Mouse (Mus musculus): Measurements from ENCODE around the gene Adamts12. TPM values are rescaled to one million over a fixed set of nuclear protein-coding genes. Genes with fewer than 3 reads are reported as not detected.

Gene Adamts12
- total and polyA plus RNA-seq, 2 experiments from 2014 or later = 0.58 to 5.4 TPM

DNA sequence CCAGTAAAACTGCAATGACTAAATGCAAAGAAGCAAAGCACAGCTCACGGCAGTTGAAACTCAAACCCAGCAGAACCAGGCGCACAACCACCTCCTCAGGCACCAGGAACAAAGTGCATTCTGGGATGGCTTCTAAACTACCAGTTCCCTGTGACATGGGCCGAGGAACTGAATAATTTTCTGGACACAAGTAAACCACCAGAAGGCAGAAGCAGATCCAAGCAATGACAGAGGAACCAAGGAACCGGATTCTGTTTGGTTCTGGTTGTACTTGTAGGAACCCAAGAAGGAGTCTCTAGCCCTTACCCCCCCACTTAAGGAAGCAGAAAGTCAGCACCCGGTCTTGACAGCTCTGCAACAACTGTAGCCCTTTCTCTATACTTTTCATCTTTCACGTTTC lies 331.8 kb downstream of the Adamts12 start:
- H3K9ac ChIP-seq = no peak overlapping the region
- H3K27me3 ChIP-seq (ENCODE audit: insufficient read depth, low read length) = no peaks in the 10 kb centered on the region
- WGBS = 96% methylated on average over 6 of the region's 6 CpGs
- no peak for TF ChIP-seq CTCF (IDR thresholded peaks at IDR 0.05; ENCODE audit: low read depth)
- peaks cover 9% of the 10 kb centered on the region; the same call in 1 of the 2 replicates for H3K4me1 ChIP-seq (ENCODE audit: insufficient read depth)
- H3K4me2 ChIP-seq (ENCODE audit: low read depth) = no peak overlapping the region
- no peak overlapping the region for H3K4me3 ChIP-seq (ENCODE audit: low read depth, low read length)
- ATAC-seq (no peak), DNase-seq (no peak)
- no peak overlapping the region for H3K27ac ChIP-seq (ENCODE audit: low read depth, low read length)
- peaks cover 31% of the 10 kb centered on the region for H3K36me3 ChIP-seq (ENCODE audit: insufficient read depth)
- H3K9me3 ChIP-seq (ENCODE audit: low read length) = no peaks in the 10 kb centered on the region

Other genes starting within 250 kb of the Adamts12 start
- 0.85 and 3.0 TPM in 2 replicates for gene C1qtnf3, start 112.5 kb upstream of the Adamts12 start, total RNA-seq (2014; rRNA removed)
- gene C1qtnf3, start 112.5 kb upstream of the Adamts12 start, polyA plus RNA-seq (2015; fragmentation: Nextera tagmentation; extraction: Ambion mirVana) = 0.36 and 0.56 TPM in 2 replicates
- 7.7 and 10.6 TPM in 2 replicates for gene Amacr, start 83.0 kb upstream of the Adamts12 start, total RNA-seq (2014; rRNA removed)
- 7.7 and 10.3 TPM in 2 replicates for gene Amacr, start 83.0 kb upstream of the Adamts12 start, polyA plus RNA-seq (2015; fragmentation: Nextera tagmentation; extraction: Ambion mirVana)
- 0.15 TPM in 1 of 2 replicates, not detected in the other for gene Slc45a2, start 64.1 kb upstream of the Adamts12 start, total RNA-seq (2014; rRNA removed)
- gene Slc45a2, start 64.1 kb upstream of the Adamts12 start, polyA plus RNA-seq (2015; fragmentation: Nextera tagmentation; extraction: Ambion mirVana) = 0.10 TPM in 1 of 2 replicates, not detected in the other
- 3.8 and 5.3 TPM in 2 replicates for gene Rxfp3, start 26.8 kb upstream of the Adamts12 start, total RNA-seq (2014; rRNA removed)
- 1.4 and 3.7 TPM in 2 replicates for gene Rxfp3, start 26.8 kb upstream of the Adamts12 start, polyA plus RNA-seq (2015; fragmentation: Nextera tagmentation; extraction: Ambion mirVana)